Mouse (Mus musculus) kidney, postnatal 36 days (tissue): ENCODE measurements around the gene Slc35g3.

Experiments used
- DNase-seq, 2 experiments: peaks; one replicate each; pipeline ENCODE4 v3.0.0; 2021 to 2022; ENCODE audit warnings: mixed read lengths in 2 of 2

The Slc35g3 gene

GRCm38 (mm10) chr11:69752686-69753085 is 9.1 kb downstream of the Slc35g3 start:
- no peak for DNase-seq

GRCm38 (mm10) chr11:69751635-69752034 is 10.1 kb downstream of the Slc35g3 start:
- DNase-seq: no peak

- DNase-seq: peak in 1 of 2 experiments; percentile 28
Measured at GRCm38 (mm10) chr11:69731408-69731807, 30.4 kb downstream of the Slc35g3 start.

GRCm38 (mm10) chr11:69729063-69729462 is 32.7 kb downstream of the Slc35g3 start:
- DNase-seq: peak; percentile 62 to 83

DNA sequence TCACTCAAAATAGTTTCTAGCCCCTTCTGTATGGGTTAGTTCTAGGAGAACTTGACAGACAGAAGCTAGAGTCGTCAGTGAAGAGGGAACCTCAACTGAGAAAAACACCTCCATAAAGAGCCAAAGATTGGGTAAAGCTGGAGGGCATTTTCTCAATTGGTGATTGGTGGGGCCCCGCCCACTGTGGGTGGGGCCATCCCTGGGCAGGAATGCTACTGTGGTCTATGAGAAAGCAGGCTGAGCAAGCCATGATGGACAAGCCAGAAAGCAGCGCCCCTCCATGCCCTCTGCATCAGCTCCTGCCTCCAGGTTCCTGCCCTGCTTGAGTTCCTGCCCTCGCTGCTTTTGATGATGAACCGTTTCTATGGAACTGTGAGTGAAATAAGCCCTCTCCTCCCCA is 35.8 kb downstream of the Slc35g3 start:
- DNase-seq: peak in 1 of 2 experiments; percentile 35

GRCm38 (mm10) chr11:69723074-69723473 is 38.7 kb downstream of the Slc35g3 start:
- DNase-seq: no peak

- DNase-seq: no peak
Measured at GRCm38 (mm10) chr11:69720852-69721251, 40.9 kb downstream of the Slc35g3 start.

GRCm38 (mm10) chr11:69719423-69719822 is 42.3 kb downstream of the Slc35g3 start:
- DNase-seq: no peak

- peak; percentile 53 to 54 for DNase-seq
Measured at GRCm38 (mm10) chr11:69718661-69719060, 43.1 kb downstream of the Slc35g3 start.

DNA sequence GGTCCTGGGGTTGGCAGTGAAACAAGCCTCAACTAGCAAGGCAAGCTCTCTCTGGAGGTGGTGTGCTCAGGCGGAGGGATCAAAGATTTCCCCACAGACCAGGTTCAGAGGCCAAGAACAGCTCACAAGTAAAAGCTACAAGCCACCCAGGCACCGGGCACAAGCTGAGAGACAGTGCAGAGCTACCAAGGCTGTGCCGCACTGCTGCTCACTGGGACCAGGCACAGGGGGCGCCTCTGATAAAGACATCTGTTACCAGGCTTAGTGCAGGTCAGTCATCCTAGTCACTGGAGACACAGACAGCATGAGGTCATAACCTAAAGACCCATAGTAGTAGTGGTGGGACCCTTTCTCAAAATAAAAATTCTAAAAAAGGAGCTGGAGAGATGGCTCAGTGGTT is 44.8 kb downstream of the Slc35g3 start:
- DNase-seq: peak in 1 of 2 experiments; percentile 29

GRCm38 (mm10) chr11:69715929-69716328 is 45.8 kb downstream of the Slc35g3 start:
- DNase-seq: peak in 1 of 2 experiments; percentile 44

DNA sequence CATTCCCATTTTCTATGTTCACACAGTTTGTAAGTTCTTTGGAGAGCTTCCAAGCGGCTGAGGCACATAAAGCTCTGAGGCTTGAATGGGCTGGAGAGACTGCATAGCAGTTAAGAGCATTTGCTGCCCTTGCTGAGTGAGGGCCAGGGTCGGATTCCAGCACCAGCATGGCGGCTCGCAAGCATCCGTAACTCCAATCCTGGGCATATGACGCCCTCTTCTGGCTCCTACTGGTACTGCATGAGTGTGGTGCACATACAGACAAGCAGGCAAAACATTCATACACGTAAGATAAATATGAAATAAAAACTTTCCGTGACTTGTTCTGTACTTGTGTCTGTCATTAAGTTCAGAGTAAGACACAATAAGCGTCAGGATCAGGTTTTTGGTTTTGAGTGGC is 46.3 kb downstream of the Slc35g3 start:
- peak; percentile 58 to 83 for DNase-seq

DNA sequence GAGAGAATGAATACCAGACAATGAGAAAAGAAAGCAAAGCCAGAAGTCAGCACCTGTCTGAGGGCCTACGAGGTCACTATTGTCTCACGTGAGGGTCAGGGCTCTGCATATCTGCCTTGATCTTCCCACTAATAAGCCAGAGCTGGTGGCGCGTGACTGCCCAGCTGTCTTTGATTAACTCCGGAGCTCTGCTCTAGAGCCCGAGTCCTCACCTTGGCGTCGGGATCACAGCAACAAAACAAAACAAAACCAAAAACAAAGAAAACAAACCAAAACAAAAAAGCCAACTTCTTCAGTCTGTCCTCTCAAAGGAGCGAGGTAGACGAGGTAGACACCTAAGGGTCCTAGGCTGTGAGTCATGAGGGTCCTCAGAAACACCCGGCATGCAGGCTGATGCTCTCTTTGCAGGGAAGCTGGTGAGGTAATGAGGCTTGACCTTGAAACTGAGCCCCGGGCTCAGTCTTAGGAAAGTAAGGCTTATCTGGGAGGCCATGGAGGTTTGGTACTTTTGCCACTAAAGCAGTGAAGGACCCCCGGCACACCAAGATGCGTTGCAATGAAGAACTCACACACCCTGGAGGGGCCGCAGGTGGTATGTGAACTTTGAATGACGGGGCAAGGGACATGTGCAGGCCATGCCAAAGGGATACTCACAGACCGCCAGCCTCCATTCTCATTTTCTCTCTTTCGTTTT is 47.0 kb downstream of the Slc35g3 start:
- DNase-seq: peak; percentile 78 to 83

DNA sequence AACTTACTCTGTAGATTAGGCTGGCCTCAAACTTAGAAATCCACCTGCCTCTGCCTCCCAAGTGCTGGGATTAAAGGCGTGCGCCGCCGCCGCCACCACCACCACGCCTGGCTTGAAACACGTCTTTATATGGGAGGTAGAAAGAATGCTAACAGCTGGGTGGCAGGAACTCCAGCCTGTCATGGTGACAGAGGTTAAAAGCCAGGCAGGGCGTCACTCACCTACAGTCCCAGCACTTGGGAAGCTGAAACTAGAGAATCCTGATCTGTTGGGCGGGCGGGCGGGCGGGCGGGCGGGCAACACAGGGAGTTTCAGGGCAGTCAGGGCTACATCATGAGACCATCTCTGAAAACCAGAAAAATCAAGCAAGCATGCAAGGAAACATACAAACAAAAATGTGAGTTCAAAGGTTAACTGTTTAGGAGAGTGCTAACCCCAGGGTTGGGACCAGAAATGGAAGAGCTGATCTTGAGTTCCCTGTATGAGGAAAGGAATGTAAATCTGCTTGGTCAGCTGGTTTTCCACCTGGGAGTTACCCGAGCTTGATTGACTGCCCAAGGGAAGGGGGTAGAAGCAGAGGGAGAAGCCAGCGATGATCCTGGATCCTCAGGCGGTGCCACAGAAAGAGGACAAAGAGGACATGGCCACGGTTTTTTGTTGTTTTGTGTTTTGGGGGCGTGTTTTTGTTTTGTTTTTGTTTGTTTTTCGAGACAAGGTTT is 48.7 kb downstream of the Slc35g3 start:
- DNase-seq: peak; percentile 36 to 66

GRCm38 (mm10) chr11:69711082-69711481 is 50.7 kb downstream of the Slc35g3 start:
- DNase-seq: no peak

- DNase-seq: no peak
Measured at GRCm38 (mm10) chr11:69710470-69710869, 51.3 kb downstream of the Slc35g3 start.
